Mouse (Mus musculus) limb, embryonic 15.5 days (tissue): ENCODE measurements around the gene Robo2. TPM values are rescaled to one million over a fixed set of nuclear protein-coding genes. Genes with fewer than 3 reads are reported as not detected.

Experiments used
- ATAC-seq: fragments of 200-750 bp; cut with Nextera tagmentation; 2 replicates; pipeline ENCODE4 v1.8.0; 2017; ENCODE audit warnings: low read depth, moderate TSS enrichment; ENCODE audit not compliant: insufficient number of reproducible peaks, low FRiP score, low TSS enrichment
- H3K27ac ChIP-seq: fragments of 300-500 bp; sonication (generic); 2 replicates; pipeline ENCODE4 v1.5.1; 2015; ENCODE audit warnings: moderate library complexity, mild to moderate bottlenecking, inconsistent platforms
- H3K27me3 ChIP-seq: fragments of 300-500 bp; sonication (generic); 2 replicates; pipeline ENCODE4 v1.6.1; 2015; ENCODE audit warnings: inconsistent platforms
- H3K36me3 ChIP-seq: fragments of 300-500 bp; sonication (generic); 2 replicates; pipeline ENCODE4 v1.6.1; 2015; ENCODE audit warnings: inconsistent platforms
- H3K4me1 ChIP-seq: fragments of 300-500 bp; sonication (generic); 2 replicates; pipeline ENCODE4 v1.6.1; 2015; ENCODE audit warnings: inconsistent platforms
- H3K4me2 ChIP-seq: fragments of 300-500 bp; sonication (generic); 2 replicates; pipeline ENCODE4 v1.6.1; 2015; ENCODE audit warnings: mild to moderate bottlenecking, inconsistent platforms
- H3K4me3 ChIP-seq: fragments of 300-500 bp; sonication (generic); 2 replicates; pipeline ENCODE4 v1.5.1; 2015; ENCODE audit warnings: mild to moderate bottlenecking, inconsistent platforms
- H3K9ac ChIP-seq: fragments of 300-500 bp; sonication (generic); 2 replicates; pipeline ENCODE4 v1.6.1; 2015; ENCODE audit warnings: inconsistent platforms
- H3K9me3 ChIP-seq: fragments of 300-500 bp; sonication (generic); 2 replicates; pipeline ENCODE4 v1.6.1; 2016; ENCODE audit warnings: inconsistent platforms
- WGBS: fragments of 180-500 bp; shearing (Covaris S2); methylation state at CpG from one replicate; pipeline ENCODE4 v1.1.7; 2015; 5-methylcytosine and 5-hydroxymethylcytosine counted together
- polyA plus RNA-seq: library from polyadenylated mRNA; unstranded; fragments of >200 nt; fragmentation: Nextera tagmentation; extraction: Ambion mirVana; gene quantifications from 2 replicates; pipeline ENCODE4 v1.2.1, GENCODE M21; 2015

Robo2 gene
- polyA plus RNA-seq, 1 experiment from 2014 or later = 60.7 TPM

DNA sequence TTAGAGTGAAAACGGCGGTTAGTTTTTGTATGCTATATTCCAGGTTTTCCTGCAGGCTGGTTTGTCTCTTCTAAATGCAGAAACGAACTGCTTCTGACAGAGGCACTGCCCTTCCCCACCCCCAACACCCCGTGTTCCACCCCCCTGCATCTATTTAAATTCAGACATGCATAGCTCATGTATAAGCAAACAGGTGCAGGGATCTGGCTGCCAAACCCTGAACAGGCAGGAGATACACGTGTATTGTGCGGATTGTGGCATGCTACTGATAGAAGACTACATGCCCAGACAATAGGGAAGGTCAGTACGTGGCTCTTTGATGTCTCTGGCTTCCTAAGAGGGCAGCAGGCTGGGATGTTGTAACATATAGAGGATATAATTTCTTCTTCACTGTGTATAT lies 95.5 kb downstream of the Robo2 start:
- H3K4me2 ChIP-seq = no peak overlapping the region
- H3K9me3 ChIP-seq = no peaks in the 10 kb centered on the region
- H3K27ac ChIP-seq = no peak overlapping the region
- H3K4me3 ChIP-seq = no peak overlapping the region
- 56% methylated on average over 7 of the region's 7 CpGs for WGBS
- H3K36me3 ChIP-seq = no peaks in the 10 kb centered on the region
- H3K4me1 ChIP-seq = no peaks in the 10 kb centered on the region
- no peak overlapping the region for H3K9ac ChIP-seq
- no peak for ATAC-seq
- no peaks in the 10 kb centered on the region for H3K27me3 ChIP-seq

DNA sequence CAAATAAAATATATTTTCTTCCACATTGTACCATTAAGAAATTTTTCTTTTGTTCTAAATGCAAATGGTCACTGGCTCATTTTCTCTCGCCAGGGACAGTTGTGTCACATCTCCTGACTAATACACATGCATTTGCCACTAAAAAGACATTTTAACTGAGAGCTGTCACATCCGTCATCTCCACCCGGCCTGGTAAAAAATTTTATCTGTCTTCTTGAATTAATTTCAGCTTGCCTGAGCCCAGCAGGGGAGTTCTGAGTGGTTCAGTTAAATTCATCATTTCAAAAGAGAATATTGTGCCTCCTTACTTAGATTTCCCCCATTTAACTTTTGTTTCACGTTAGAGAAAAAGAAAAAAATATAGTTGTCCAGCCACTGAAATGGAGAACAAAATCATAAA lies 98.4 kb downstream of the Robo2 start:
- ATAC-seq = no peak
- Histone ChIP-seq H3K9ac (no peak overlapping the region), H3K4me3 (no peak overlapping the region), H3K27ac (no peak overlapping the region), H3K9me3 (no peaks in the 10 kb centered on the region), H3K27me3 (no peaks in the 10 kb centered on the region), H3K4me2 (no peak overlapping the region), H3K4me1 (no peaks in the 10 kb centered on the region), H3K36me3 (no peaks in the 10 kb centered on the region)
- WGBS = 63% methylated on average over 4 of the region's 4 CpGs

DNA sequence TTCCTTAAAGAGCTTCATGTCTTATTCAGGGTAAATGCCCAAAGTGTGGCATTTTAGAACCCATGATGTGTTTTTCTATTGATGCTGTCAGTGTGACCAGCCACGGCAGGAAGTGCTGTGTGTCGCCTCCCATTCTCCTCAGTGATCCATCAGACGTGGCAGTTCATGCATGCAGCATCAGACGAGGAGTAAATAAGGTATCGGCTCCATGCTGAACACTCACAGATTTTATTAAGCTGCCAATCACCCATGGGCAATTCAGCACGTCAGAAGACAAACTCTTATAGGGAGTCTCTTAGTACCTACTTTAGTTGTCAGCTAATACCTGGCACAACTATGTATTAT lies 104.1 kb downstream of the Robo2 start:
- H3K9me3 ChIP-seq = no peaks in the 10 kb centered on the region
- no peaks in the 10 kb centered on the region for H3K4me1 ChIP-seq
- H3K36me3 ChIP-seq = no peaks in the 10 kb centered on the region
- no peak overlapping the region for H3K4me2 ChIP-seq
- H3K27ac ChIP-seq = no peak overlapping the region
- no peak overlapping the region for H3K4me3 ChIP-seq
- ATAC-seq = no peak
- no peak overlapping the region for H3K9ac ChIP-seq
- H3K27me3 ChIP-seq = no peaks in the 10 kb centered on the region
- 48% methylated on average over 6 of the region's 6 CpGs for WGBS

DNA sequence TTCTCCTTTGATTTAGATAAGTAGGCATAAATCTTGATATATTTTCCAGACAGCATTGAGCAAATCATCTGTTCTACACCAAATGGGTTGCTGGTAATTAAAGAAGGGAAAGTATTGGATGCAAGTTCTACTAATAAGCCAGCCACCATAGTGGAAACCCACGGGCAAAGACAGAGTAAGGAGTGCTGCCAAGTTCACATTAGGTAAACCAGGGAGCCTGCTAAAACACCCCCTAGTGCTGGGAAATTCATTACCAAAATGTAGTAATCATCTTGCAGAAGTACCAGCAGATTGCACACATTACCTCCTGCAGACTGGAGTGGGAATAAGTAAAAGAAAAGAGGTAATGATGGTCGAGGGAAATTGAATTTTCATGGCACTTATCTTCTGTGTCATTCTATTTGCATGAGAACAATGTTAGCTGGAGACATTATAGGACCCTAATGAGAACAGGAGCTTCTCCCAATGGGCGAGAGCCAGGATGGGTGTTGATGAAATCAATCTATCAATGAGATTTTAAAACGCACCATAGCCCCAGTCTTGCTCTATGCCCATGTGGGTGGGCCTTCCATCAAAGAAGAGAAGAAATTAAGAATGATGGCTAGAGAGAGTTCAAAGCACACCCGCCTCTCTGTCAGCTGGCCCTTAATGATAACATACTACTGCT lies 104.6 kb downstream of the Robo2 start:
- no peak for ATAC-seq
- WGBS = 56% methylated on average over 5 of the region's 5 CpGs

DNA sequence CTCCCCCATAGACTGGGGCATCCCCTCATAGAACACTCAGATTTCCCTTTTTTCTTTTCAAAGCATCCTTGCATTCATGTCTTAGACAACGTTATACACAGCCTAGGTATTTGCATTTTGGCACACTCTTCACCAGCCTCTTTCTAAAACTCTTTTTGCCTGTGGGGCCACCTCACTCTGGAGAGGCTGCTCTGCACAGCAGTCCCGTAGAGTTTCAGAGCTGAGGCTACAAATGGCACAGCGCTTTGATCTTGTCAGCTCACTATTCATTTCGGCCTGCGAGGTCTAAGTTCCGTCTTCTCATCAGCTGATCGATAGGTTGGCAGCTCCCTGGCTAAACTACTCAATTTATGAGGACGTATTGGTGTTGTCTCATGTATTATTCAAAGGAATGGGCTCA lies 123.7 kb downstream of the Robo2 start:
- ATAC-seq = no peak
- no peaks in the 10 kb centered on the region for H3K27me3 ChIP-seq

More for the DNA sequence above, 104.6 kb downstream of the Robo2 start:
- H3K4me2 ChIP-seq = no peak overlapping the region
- no peak overlapping the region for H3K4me3 ChIP-seq
- H3K9ac ChIP-seq = no peak overlapping the region
- no peaks in the 10 kb centered on the region for H3K4me1 ChIP-seq
- H3K27me3 ChIP-seq = no peaks in the 10 kb centered on the region
- H3K9me3 ChIP-seq = no peaks in the 10 kb centered on the region
- no peak overlapping the region for H3K27ac ChIP-seq
- no peaks in the 10 kb centered on the region for H3K36me3 ChIP-seq

DNA sequence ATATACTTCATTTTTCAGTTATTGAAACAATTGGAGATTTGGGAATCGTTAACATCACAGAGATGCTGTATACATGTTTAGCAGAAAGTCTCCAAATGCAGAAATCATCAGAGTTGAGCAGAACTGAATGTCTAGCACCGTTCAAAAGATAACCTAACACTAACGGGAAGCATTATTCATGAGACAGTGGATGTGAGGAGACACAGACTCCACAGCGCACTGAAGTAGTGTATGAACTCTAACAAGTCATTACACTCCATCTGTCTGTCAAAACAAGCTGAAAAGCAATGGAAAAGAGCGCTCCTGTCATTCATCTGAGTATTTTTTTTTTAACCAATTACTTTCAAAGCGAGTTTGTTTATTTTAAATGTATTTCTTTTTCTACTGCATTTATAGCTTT lies 129.1 kb downstream of the Robo2 start:
- Histone ChIP-seq H3K27ac (no peak overlapping the region), H3K36me3 (no peaks in the 10 kb centered on the region), H3K27me3 (no peaks in the 10 kb centered on the region), H3K9me3 (no peaks in the 10 kb centered on the region), H3K4me2 (no peak overlapping the region), H3K9ac (no peak overlapping the region), H3K4me3 (no peak overlapping the region), H3K4me1 (no peaks in the 10 kb centered on the region)
- no peak for ATAC-seq
- 78% methylated on average over 6 of the region's 6 CpGs for WGBS

More for the DNA sequence above, 123.7 kb downstream of the Robo2 start:
- no peak overlapping the region for H3K27ac ChIP-seq
- H3K4me2 ChIP-seq = no peak overlapping the region
- H3K36me3 ChIP-seq = no peaks in the 10 kb centered on the region
- H3K4me1 ChIP-seq = no peaks in the 10 kb centered on the region
- no peaks in the 10 kb centered on the region for H3K9me3 ChIP-seq
- 71% methylated on average over 8 of the region's 8 CpGs for WGBS
- no peak overlapping the region for H3K9ac ChIP-seq
- no peak overlapping the region for H3K4me3 ChIP-seq

DNA sequence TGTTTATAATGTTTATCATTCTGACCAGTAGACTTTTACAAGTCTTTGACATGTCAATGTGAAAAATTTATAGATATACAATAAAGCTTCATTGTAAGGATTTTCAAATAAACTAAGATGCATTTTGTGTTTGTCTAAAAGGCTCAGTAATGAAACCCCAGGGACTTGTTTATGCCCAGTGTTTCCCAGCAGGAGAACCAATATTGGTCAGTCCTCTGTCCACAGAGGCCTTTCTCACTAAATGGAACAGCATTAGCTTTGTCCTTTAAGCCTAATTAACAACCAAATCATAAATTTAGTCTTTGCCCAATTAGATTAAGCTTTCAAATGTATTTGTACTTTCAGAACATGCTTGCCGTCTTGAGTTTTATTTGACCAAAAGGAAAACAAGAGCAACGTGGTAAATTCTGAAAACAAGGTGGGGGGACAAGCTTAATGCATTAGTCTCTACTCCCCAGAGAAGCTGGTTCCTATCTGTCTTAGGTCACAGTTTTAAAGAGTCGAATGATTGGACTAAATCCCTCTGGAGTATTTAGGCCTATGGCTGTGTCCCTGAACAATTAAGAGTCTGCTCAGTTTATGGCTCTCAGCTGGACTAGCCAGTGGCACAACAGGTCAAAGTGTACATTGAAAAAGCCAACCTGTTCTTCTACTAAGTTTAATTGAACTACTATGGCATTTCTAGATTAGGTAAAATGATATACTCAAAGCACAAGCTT lies 134.6 kb downstream of the Robo2 start:
- no peak overlapping the region for H3K9ac ChIP-seq
- no peaks in the 10 kb centered on the region for H3K36me3 ChIP-seq
- H3K9me3 ChIP-seq = no peaks in the 10 kb centered on the region
- H3K27me3 ChIP-seq = no peaks in the 10 kb centered on the region
- no peak for ATAC-seq
- H3K4me1 ChIP-seq = no peaks in the 10 kb centered on the region
- no peak overlapping the region for H3K27ac ChIP-seq
- WGBS = 25% methylated on average over 3 of the region's 3 CpGs
- H3K4me2 ChIP-seq = no peak overlapping the region
- no peak overlapping the region for H3K4me3 ChIP-seq

DNA sequence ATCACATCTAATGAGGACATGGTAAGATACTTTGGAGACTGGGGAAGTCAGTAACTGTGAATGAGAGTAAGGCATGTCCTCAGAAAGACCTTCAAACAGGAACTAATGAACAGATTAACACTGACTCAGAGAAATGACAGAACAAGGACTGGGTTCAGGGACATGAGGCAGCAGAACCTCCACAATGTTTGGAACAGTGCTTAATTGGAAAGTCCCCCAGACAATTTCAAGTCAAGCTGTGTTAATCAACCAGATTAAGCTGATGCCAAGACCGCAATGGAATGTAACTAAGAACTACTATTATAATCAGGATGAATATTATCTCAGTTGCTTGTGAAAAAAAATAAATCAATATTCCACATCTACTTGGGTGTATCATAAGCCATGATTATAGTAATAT lies 137.0 kb downstream of the Robo2 start:
- no peaks in the 10 kb centered on the region for H3K4me1 ChIP-seq
- no peaks in the 10 kb centered on the region for H3K9me3 ChIP-seq
- no peaks in the 10 kb centered on the region for H3K36me3 ChIP-seq
- no peak overlapping the region for H3K9ac ChIP-seq
- no peak for ATAC-seq
- H3K4me2 ChIP-seq = no peak overlapping the region
- WGBS = 95% methylated on average over 1 of the region's 1 CpGs
- H3K27ac ChIP-seq = no peak overlapping the region
- no peak overlapping the region for H3K4me3 ChIP-seq
- H3K27me3 ChIP-seq = no peaks in the 10 kb centered on the region

DNA sequence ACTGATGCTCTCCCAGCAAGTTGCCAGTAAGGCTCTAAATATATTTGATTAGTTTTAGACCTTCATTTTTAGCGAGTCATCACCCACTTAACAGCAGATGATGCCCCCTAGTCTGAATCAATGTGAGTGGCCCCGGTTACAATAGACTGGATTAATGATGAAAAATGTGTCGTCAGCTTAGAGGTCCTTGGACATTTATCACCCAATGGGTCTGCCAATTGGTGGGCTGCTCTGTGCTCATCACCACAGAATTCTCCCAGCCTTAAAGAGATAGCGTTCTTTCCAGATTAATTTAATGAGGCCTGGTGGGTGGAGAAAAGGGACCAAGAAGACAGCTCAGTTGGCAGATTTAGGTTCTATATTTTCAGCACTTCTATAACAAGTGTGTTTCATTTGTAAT lies 138.6 kb downstream of the Robo2 start:
- 57% methylated on average over 4 of the region's 4 CpGs for WGBS
- H3K4me1 ChIP-seq = no peaks in the 10 kb centered on the region
- H3K4me2 ChIP-seq = no peak overlapping the region
- no peaks in the 10 kb centered on the region for H3K27me3 ChIP-seq
- no peak for ATAC-seq
- H3K4me3 ChIP-seq = no peak overlapping the region
- no peaks in the 10 kb centered on the region for H3K36me3 ChIP-seq
- H3K9me3 ChIP-seq = no peaks in the 10 kb centered on the region
- no peak overlapping the region for H3K27ac ChIP-seq
- H3K9ac ChIP-seq = no peak overlapping the region

DNA sequence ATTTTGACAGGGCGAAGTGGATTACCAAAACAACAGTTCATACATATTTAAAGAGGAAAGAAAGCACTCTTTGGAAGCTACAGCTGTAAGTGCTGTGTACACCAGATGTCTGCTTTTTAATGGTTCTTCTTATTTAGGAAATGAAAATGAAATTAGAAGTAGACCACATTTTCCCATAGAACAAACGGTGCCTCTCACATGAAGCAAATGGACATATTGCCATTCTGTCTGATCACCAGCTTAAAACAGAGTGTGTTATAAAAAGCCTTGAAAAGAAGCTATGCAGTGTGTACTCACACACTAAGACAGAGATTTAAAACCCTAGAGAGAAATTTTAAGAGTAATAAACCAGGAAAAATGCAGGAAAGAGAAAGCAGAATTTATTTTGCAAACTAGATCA lies 153.4 kb downstream of the Robo2 start:
- Histone ChIP-seq H3K9ac (no peak overlapping the region), H3K9me3 (no peaks in the 10 kb centered on the region), H3K4me2 (no peak overlapping the region), H3K27ac (no peak overlapping the region), H3K27me3 (no peaks in the 10 kb centered on the region), H3K4me3 (no peak overlapping the region), H3K4me1 (no peaks in the 10 kb centered on the region), H3K36me3 (no peaks in the 10 kb centered on the region)
- ATAC-seq = no peak
- 71% methylated on average over 2 of the region's 2 CpGs for whole genome bisulfite sequencing

DNA sequence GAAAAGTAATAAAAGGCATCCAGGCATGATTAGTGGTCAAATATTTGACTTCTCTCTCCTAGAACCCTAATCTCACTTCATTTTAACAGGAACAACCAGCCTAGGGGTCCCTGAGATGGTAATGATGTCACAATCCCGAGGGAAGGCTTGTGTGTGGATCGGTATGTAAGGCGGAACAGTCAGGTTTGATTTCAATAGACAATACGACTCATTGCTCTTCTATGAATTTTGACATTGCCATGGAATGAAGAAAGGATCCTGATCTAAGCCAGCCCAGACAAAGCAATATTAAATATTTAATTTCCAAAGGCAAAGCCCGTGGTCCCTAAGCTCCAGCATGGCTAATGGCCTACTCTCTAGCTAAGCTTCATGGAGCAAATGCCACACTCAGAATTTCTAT lies 167.2 kb downstream of the Robo2 start:
- Histone ChIP-seq H3K4me2 (no peak overlapping the region), H3K27me3 (no peaks in the 10 kb centered on the region), H3K9ac (no peak overlapping the region), H3K4me1 (no peaks in the 10 kb centered on the region), H3K4me3 (no peak overlapping the region), H3K9me3 (no peaks in the 10 kb centered on the region), H3K27ac (no peak overlapping the region), H3K36me3 (no peaks in the 10 kb centered on the region)
- 89% methylated on average over 5 of the region's 5 CpGs for WGBS
- no peak for ATAC-seq

DNA sequence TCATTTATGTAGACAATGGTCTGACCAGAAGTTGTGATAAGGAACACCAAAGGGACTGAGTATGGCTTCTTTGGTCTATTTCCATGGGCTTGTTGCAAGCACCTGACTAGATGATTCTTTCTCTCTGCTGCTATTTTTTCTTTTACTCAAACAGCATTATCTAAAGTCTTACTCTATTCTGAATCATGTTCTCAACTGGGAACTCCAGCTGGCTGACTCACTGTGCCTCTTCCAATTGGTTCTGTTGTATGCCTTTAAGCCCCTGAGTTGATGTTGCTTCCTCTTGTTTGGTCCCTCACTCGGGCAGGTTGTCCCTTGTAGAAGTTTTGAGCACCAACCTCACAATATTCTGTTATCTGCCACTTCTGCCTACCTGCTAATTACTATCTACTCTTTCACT lies 170.1 kb downstream of the Robo2 start:
- ATAC-seq = no peak
- WGBS = 75% methylated on average over 1 of the region's 1 CpGs

More for the DNA sequence above, 170.1 kb downstream of the Robo2 start:
- Histone ChIP-seq H3K9ac (no peak overlapping the region), H3K9me3 (no peaks in the 10 kb centered on the region), H3K4me2 (no peak overlapping the region), H3K36me3 (no peaks in the 10 kb centered on the region), H3K27me3 (no peaks in the 10 kb centered on the region), H3K27ac (no peak overlapping the region), H3K4me3 (no peak overlapping the region), H3K4me1 (no peaks in the 10 kb centered on the region)
